Mouse (Mus musculus) cerebellum, adult 2 months (tissue): Measurements from ENCODE around the gene C5ar2. TPM values are rescaled to one million over a fixed set of nuclear protein-coding genes. Genes with fewer than 3 reads are reported as not detected.

Experiments used
- DNase-seq, 2 experiments: peaks; one replicate each; pipeline ENCODE4 v3.0.0; 2021
- H3K27ac ChIP-seq: fragments of 200-500 bp; 2 replicates; pipeline ENCODE4 v1.5.1; 2012; ENCODE audit warnings: low read length, control low read depth, inconsistent platforms; ENCODE audit not compliant: insufficient read depth
- H3K27me3 ChIP-seq: fragments of 200-500 bp; 2 replicates; pipeline ENCODE4 v1.6.1; 2012; ENCODE audit warnings: inconsistent platforms, mild to moderate bottlenecking, low read length, moderate library complexity; ENCODE audit not compliant: control insufficient read depth, insufficient read depth
- H3K4me1 ChIP-seq: fragments of 200-500 bp; 2 replicates; pipeline ENCODE4 v1.6.1; 2011; ENCODE audit warnings: low read length; ENCODE audit not compliant: control insufficient read depth, insufficient read depth
- H3K4me3 ChIP-seq: fragments of 200-500 bp; replicated peaks from 2 replicates; pipeline ENCODE3; 2011; ENCODE audit warnings: mild to moderate bottlenecking, low read depth, low read length, control low read depth; ENCODE audit not compliant: insufficient read depth
- CTCF ChIP-seq: fragments of 200-500 bp; IDR thresholded peaks from 2 replicates; pipeline ENCODE4 v1.5.1; 2011; ENCODE audit warnings: low read depth, mild to moderate bottlenecking, control low read depth, low read length, moderate library complexity, borderline replicate concordance; ENCODE audit not compliant: insufficient read depth
- POLR2A ChIP-seq: fragments of 200-500 bp; IDR thresholded peaks from 2 replicates; pipeline ENCODE4 v1.6.1; 2011; ENCODE audit warnings: low read length, control low read depth, borderline replicate concordance; ENCODE audit not compliant: insufficient read depth
- WGBS: fragments of 180-500 bp; shearing (Covaris S2); methylation state at CpG from one replicate; pipeline ENCODE4 v1.1.7; 2018; 5-methylcytosine and 5-hydroxymethylcytosine counted together
- polyA plus RNA-seq: library from polyadenylated mRNA; depleted of rRNA; stranded (reverse); fragments of >200 nt; gene quantifications from 2 replicates; pipeline ENCODE4 v1.2.3, GENCODE M21; 2012; rRNA removed

The C5ar2 gene
- polyA plus RNA-seq = 0.19 and 0.20 TPM in 2 replicates

GRCm38 (mm10) chr7:16244067-16244466 is at the start of gene C5ar2:
C5ar2 (minus strand) TSS chr7:16244154.
- H3K4me3 ChIP-seq = no peak within 1 kb of the TSS
- TF ChIP-seq POLR2A = no peak
- TF ChIP-seq CTCF = no peak
- H3K4me1 ChIP-seq = peaks cover 7% of the 10 kb centered on the region
- H3K27me3 ChIP-seq = no peaks in the 10 kb centered on the region
- WGBS = 84% methylated on average over 5 of the region's 5 CpGs
- no peak for DNase-seq
- no peak within 1 kb of the TSS for H3K27ac ChIP-seq

DNA sequence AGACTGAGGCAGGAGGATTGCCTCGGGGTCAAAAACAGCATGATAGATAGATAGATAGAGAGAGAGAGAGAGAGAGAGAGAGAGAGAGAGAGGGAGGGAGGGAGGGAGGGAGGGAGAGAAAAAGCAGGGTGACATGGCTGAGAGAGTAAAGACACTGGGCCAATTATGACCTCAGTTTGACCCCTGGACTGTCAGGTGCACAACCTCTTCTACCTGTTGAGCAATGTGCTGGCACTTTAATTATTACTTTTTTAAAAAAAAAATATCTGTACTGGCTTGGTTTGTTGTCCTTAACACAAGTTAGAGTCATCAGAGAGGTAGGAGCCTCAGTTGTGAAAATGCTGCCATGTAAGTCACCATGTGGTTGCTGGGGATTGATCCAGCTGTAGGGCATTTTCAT is 43.8 kb upstream of the C5ar2 start:
- 55% methylated on average over 1 of the region's 1 CpGs for WGBS

DNA sequence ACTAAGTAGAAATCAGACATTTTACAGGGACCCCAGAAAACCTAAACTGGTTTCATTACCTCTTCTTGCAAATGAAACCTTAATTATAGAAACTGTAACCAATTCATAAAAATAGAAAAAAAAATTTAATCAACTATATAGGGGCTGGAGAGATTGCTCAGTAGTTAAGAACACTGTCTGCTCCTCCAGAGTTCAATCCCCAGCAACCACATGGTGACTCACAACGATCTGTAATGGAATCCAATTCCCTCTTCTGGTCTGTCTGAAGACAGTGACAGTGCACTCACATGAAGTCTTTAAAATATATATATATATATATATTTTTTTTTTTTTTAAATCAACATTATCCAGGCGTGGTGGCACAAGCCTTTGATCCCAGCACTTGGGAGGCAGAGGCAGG is 43.1 kb upstream of the C5ar2 start:
- WGBS = 75% methylated on average over 2 of the region's 2 CpGs
- TF ChIP-seq POLR2A = no peak
- no peak for TF ChIP-seq CTCF

More for the DNA sequence above, 43.8 kb upstream of the C5ar2 start:
- no peak overlapping the region for H3K27ac ChIP-seq
- no peaks in the 10 kb centered on the region for H3K4me1 ChIP-seq
- no peaks in the 10 kb centered on the region for H3K27me3 ChIP-seq
- TF ChIP-seq CTCF (no peak), POLR2A (no peak)
- no peak for DNase-seq
- H3K4me3 ChIP-seq = no peak overlapping the region

DNA sequence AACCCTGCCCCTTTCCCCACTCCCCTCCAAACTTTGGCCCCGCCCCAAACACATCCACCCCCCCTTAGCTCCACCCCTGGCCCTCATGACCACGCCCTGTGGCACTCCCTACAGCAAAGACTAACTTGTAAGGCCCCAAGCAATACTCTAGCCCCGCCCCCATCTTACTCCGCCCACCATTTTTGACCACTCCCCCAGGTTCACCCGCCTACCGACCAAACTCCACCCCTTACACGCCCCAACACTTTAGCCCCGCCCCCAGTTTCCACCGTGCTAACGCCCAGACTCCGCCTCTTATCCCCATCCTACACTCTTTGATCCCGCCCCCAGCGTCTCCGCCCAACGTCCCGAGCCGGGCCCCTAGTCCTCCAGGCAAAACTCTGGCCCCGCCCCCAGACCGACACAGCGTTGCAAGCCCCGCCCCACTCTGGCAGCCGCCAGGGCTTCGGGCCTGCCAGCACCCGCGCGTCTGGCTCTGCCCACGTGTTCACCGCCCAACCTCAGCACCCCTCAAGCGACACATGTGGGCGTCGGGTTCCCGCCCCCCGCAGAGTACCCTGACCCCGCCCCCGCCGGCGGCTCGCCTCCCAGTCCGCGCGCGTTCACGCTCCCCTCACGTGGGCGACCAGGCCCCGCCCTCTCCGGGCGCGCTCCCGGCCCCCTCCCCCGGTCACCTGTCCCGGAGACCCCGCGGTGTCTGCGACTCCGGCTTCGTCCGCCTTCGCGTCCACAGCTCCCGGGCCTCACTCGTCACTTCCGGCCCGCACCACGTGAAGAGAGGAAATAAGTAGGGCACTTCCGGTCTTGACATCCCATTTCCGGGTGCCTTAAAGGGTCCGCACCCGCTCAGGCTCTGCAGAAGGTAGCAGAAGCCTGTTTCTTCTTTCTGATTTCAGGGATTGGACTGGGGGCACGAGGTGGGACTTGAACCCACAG is 42.3 kb upstream of the C5ar2 start, which contains the start of gene Ccdc9:
Ccdc9 (minus strand) TSS at position 770 of the 936 bp plus-strand sequence.
- H3K27ac ChIP-seq = no peak within 1 kb of the TSS
- no peaks in the 10 kb centered on the region for H3K27me3 ChIP-seq
- TF ChIP-seq CTCF = no peak
- TF ChIP-seq POLR2A = peak; percentile 55; the same call in 1 of the 2 replicates
- H3K4me1 ChIP-seq = no peaks in the 10 kb centered on the region
- 2% methylated on average over 70 of the region's 70 CpGs for WGBS
- peak; percentile 95 to 96 for DNase-seq
- peak within 1 kb of the TSS; percentile 70 for H3K4me3 ChIP-seq

More for the DNA sequence above, 43.1 kb upstream of the C5ar2 start:
- Histone ChIP-seq H3K4me1 (no peaks in the 10 kb centered on the region), H3K4me3 (peak overlapping the region; percentile 70), H3K27me3 (no peaks in the 10 kb centered on the region), H3K27ac (no peak overlapping the region)
- DNase-seq = no peak

DNA sequence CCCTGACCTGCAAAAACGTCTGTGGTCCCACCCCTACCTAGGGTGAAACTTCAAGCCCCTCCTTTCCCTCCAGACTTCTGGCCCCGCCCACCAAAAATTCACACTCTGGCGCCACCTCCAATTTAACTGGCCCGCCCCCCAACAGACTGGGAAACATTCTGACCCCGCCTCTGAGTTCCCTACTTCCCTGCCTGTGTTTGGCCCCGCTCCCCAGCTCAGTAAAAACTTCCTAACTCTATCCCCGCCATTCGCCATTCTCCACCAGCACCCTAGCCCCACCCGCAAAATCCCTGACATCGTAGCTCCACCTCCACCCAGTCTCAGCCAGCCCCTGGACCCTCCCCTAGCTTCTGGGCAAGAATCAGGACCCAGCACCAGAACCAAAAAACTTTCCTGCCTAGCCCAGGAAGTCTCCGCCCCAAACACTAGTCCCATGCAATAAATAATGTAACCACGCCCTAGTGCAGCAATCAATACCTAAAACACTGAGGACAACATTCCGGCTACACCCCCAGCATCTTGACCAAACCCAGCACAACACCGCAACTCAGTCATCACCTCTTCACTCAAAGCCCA is 41.6 kb upstream of the C5ar2 start:
- H3K4me3 ChIP-seq = peak overlapping the region; percentile 70
- 3% methylated on average over 14 of the region's 14 CpGs for WGBS
- TF ChIP-seq POLR2A = no peak
- TF ChIP-seq CTCF = no peak
- H3K4me1 ChIP-seq = no peaks in the 10 kb centered on the region
- peak; percentile 43 to 51 for DNase-seq
- no peak overlapping the region for H3K27ac ChIP-seq
- no peaks in the 10 kb centered on the region for H3K27me3 ChIP-seq

- no peak overlapping the region for H3K27ac ChIP-seq
- TF ChIP-seq CTCF (no peak), POLR2A (no peak)
- no peak overlapping the region for H3K4me3 ChIP-seq
- H3K4me1 ChIP-seq = no peaks in the 10 kb centered on the region
- WGBS = 67% methylated on average over 9 of the region's 9 CpGs
- H3K27me3 ChIP-seq = no peaks in the 10 kb centered on the region
- no peak for DNase-seq
Measured at GRCm38 (mm10) chr7:16284904-16285303, 41.0 kb upstream of the C5ar2 start.

GRCm38 (mm10) chr7:16284001-16284400 is 40.0 kb upstream of the C5ar2 start:
- TF ChIP-seq POLR2A (no peak), CTCF (no peak)
- no peak for DNase-seq
- H3K27me3 ChIP-seq = no peaks in the 10 kb centered on the region
- H3K4me1 ChIP-seq = no peaks in the 10 kb centered on the region
- no peak overlapping the region for H3K27ac ChIP-seq
- 91% methylated on average over 8 of the region's 8 CpGs for WGBS
- H3K4me3 ChIP-seq = no peak overlapping the region

GRCm38 (mm10) chr7:16282334-16282733 is 38.4 kb upstream of the C5ar2 start:
- Histone ChIP-seq H3K4me1 (no peaks in the 10 kb centered on the region), H3K4me3 (no peak overlapping the region), H3K27ac (no peak overlapping the region), H3K27me3 (no peaks in the 10 kb centered on the region)
- no peak for TF ChIP-seq POLR2A
- no peak for TF ChIP-seq CTCF
- 89% methylated on average over 13 of the region's 13 CpGs for WGBS
- no peak for DNase-seq

DNA sequence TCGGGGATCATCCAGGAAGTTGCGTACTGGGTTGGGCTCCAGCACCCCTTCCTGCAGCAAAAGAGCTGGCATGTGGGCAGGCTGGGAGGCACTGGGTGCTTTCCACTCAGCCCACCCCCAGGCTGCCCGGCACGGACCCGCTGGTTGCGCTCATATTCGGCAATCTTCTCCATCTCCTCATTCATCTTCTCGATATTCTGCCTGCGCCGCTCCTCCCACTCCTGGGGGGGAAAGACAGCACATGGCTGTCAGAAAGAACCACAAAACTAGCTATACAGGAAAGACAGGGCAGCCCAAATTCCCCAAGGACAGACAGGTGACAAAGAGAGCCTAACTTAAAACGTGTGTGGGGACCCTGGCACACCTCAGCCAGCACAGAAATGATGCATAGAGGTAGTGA is 36.8 kb upstream of the C5ar2 start:
- Histone ChIP-seq H3K27me3 (no peaks in the 10 kb centered on the region), H3K4me1 (no peaks in the 10 kb centered on the region), H3K27ac (no peak overlapping the region), H3K4me3 (no peak overlapping the region)
- TF ChIP-seq POLR2A (no peak), CTCF (no peak)
- no peak for DNase-seq
- WGBS = 91% methylated on average over 11 of the region's 11 CpGs
